Mouse (Mus musculus) WW6 (cell line): ENCODE measurements at regions not wholly inside any gene's neighbourhood (a gene's known extent, or its start where the extent isn't known, plus 50 kb on each side); places are given as distances from the start of the nearest gene placed in this dataset.

ENCODE experiments used
- DNase-seq: peaks from one replicate; pipeline ENCODE4 v3.0.0-alpha.2; 2013; ENCODE audit warnings: low read depth, low spot score

GRCm38 (mm10) chr6:143373686-143374273, 206.8 kb downstream of the Etnk1 start:
- DNase-seq: peak; percentile 33

GRCm38 (mm10) chr6:143375951-143376713, 209.1 kb downstream of the Etnk1 start:
- DNase-seq: no peak

GRCm38 (mm10) chr6:143377121-143377520, 210.1 kb downstream of the Etnk1 start:
- DNase-seq: no peak

- no peak for DNase-seq
Observed at GRCm38 (mm10) chr6:143378126-143378525, 211.1 kb downstream of the Etnk1 start.

GRCm38 (mm10) chr6:143380490-143380889, 213.5 kb downstream of the Etnk1 start:
- DNase-seq: no peak

- no peak for DNase-seq
Observed at GRCm38 (mm10) chr6:143386597-143387450, 219.8 kb downstream of the Etnk1 start.

- DNase-seq: no peak
Observed at GRCm38 (mm10) chr6:143393543-143394207, 226.7 kb downstream of the Etnk1 start.

GRCm38 (mm10) chr6:143394377-143394776, 227.4 kb downstream of the Etnk1 start:
- DNase-seq: no peak

GRCm38 (mm10) chr6:143401436-143401835, 234.4 kb downstream of the Etnk1 start:
- DNase-seq: no peak

- DNase-seq: no peak
Observed at GRCm38 (mm10) chr6:143401921-143402320, 234.9 kb downstream of the Etnk1 start.

GRCm38 (mm10) chr6:143402766-143403165, 235.7 kb downstream of the Etnk1 start:
- DNase-seq: no peak

- no peak for DNase-seq
Observed at GRCm38 (mm10) chr6:143404521-143404920, 237.5 kb downstream of the Etnk1 start.

GRCm38 (mm10) chr6:143412056-143412455, 245.0 kb downstream of the Etnk1 start:
- DNase-seq: no peak

- DNase-seq: no peak
Observed at GRCm38 (mm10) chr6:143412721-143413120, 245.7 kb downstream of the Etnk1 start.

- no peak for DNase-seq
Observed at GRCm38 (mm10) chr6:143414590-143415382, 247.8 kb downstream of the Etnk1 start.

- no peak for DNase-seq
Observed at GRCm38 (mm10) chr6:143415383-143415778, 248.4 kb downstream of the Etnk1 start.

GRCm38 (mm10) chr6:143419872-143420271, 252.9 kb downstream of the Etnk1 start:
- no peak for DNase-seq

- no peak for DNase-seq
Observed at GRCm38 (mm10) chr6:143423026-143423425, 256.0 kb downstream of the Etnk1 start.

GRCm38 (mm10) chr6:143425182-143425829, 258.3 kb downstream of the Etnk1 start:
- no peak for DNase-seq

GRCm38 (mm10) chr6:143431896-143432450, 265.0 kb downstream of the Etnk1 start:
- no peak for DNase-seq
